Mouse (Mus musculus) C2C12 (cell line): ENCODE data around the gene Dnajb7. TPM values are rescaled to one million over a fixed set of nuclear protein-coding genes. Genes with fewer than 3 reads are reported as not detected.
"Not testable (repeated sequence)": the region's sequence is repeated elsewhere in the genome, so short reads cannot be mapped to it uniquely, and the experiment has no call there.

Source experiments
- H3K27me3 ChIP-seq: one replicate; pipeline ENCODE4 v1.6.1; 2011; ENCODE audit not compliant: control insufficient read depth, insufficient read depth, insufficient read length
- H3K36me3 ChIP-seq: one replicate; pipeline ENCODE4 v1.6.1; 2011; ENCODE audit not compliant: control insufficient read depth, insufficient read depth
- H3K4me3 ChIP-seq: one replicate; pipeline ENCODE4 v1.5.1; 2011; ENCODE audit warnings: mild to moderate bottlenecking, control low read depth; ENCODE audit not compliant: poor library complexity, insufficient read depth, severe bottlenecking
- H3K79me2 ChIP-seq: one replicate; pipeline ENCODE4 v1.6.1; 2011; ENCODE audit not compliant: control insufficient read depth, insufficient read depth
- H3K79me3 ChIP-seq: one replicate; pipeline ENCODE4 v1.6.1; 2011; ENCODE audit warnings: low read depth, control low read depth
- H3ac ChIP-seq: one replicate; pipeline ENCODE3; 2011; ENCODE audit warnings: low read depth; ENCODE audit not compliant: control insufficient read depth, insufficient read length
- CEBPB ChIP-seq: IDR thresholded peaks from one replicate; pipeline ENCODE4 v1.6.1; 2011; ENCODE audit warnings: low read depth, mild to moderate bottlenecking, control low read depth, moderate library complexity
- CTCF ChIP-seq: IDR thresholded peaks from one replicate; pipeline ENCODE4 v1.5.1; 2011; ENCODE audit not compliant: control insufficient read depth, insufficient read depth, insufficient read length
- FOSL1 ChIP-seq: IDR thresholded peaks from one replicate; pipeline ENCODE4 v1.8.0; 2011; ENCODE audit warnings: mild to moderate bottlenecking, low read length; ENCODE audit not compliant: poor library complexity, insufficient read depth, severe bottlenecking
- MAX ChIP-seq: IDR thresholded peaks from one replicate; pipeline ENCODE4 v1.6.1; 2011; ENCODE audit warnings: mild to moderate bottlenecking, control low read depth
- MYOD1 ChIP-seq: IDR thresholded peaks from one replicate; pipeline ENCODE4 v1.6.1; 2011; ENCODE audit warnings: low read depth; ENCODE audit not compliant: control insufficient read depth, insufficient read length
- MYOG ChIP-seq: IDR thresholded peaks from one replicate; pipeline ENCODE4 v1.6.1; 2011; ENCODE audit not compliant: control insufficient read depth, insufficient read length; ENCODE audit errors: extremely low read depth
- USF1 ChIP-seq: IDR thresholded peaks from one replicate; pipeline ENCODE4 v1.6.1; 2011; ENCODE audit warnings: low read depth, mild to moderate bottlenecking, control low read depth, moderate library complexity
- polyA plus RNA-seq: library from polyadenylated mRNA; unstranded; fragments of >200 nt; fragmentation: generic; extraction: Trizol; gene quantifications from one replicate; pipeline ENCODE4 v1.2.1, GENCODE M21; 2012; ENCODE audit warnings: missing spikeins

The Dnajb7 gene
- polyA plus RNA-seq, 1 experiment = 0.09 TPM

- no peaks in the 10 kb centered on the region for H3K79me3 ChIP-seq
- no peak overlapping the region for H3K4me3 ChIP-seq
- H3K27me3 ChIP-seq = no peaks in the 10 kb centered on the region
- no peak overlapping the region for H3ac ChIP-seq
- peaks cover 27% of the 10 kb centered on the region for H3K36me3 ChIP-seq
- TF ChIP-seq MYOD1 (no peak), FOSL1 (no peak), MAX (no peak), CTCF (no peak), USF1 (no peak), CEBPB (no peak)
- no peaks in the 10 kb centered on the region for H3K79me2 ChIP-seq
Observed at GRCm38 (mm10) chr15:81425311-81425710, 17.2 kb upstream of the Dnajb7 start.

GRCm38 (mm10) chr15:81422156-81422681 is 14.1 kb upstream of the Dnajb7 start:
- Histone ChIP-seq H3K4me3 (no peak overlapping the region), H3ac (no peak overlapping the region), H3K27me3 (no peaks in the 10 kb centered on the region), H3K79me2 (no peaks in the 10 kb centered on the region), H3K79me3 (no peaks in the 10 kb centered on the region), H3K36me3 (peaks cover 32% of the 10 kb centered on the region)
- TF ChIP-seq CEBPB (no peak), MAX (no peak), USF1 (no peak), CTCF (no peak), MYOG (no peak), FOSL1 (no peak), MYOD1 (no peak)

- H3K27me3 ChIP-seq = no peaks in the 10 kb centered on the region
- no peak overlapping the region for H3ac ChIP-seq
- peaks cover 33% of the 10 kb centered on the region for H3K36me3 ChIP-seq
- H3K79me2 ChIP-seq = no peaks in the 10 kb centered on the region
- no peaks in the 10 kb centered on the region for H3K79me3 ChIP-seq
- no peak overlapping the region for H3K4me3 ChIP-seq
- TF ChIP-seq USF1 (no peak), MAX (no peak), MYOD1 (no peak), CEBPB (no peak), CTCF (no peak), MYOG (no peak), FOSL1 (no peak)
Observed at GRCm38 (mm10) chr15:81421454-81421853, 13.4 kb upstream of the Dnajb7 start.

- TF ChIP-seq CEBPB (no peak), MYOD1 (no peak), MYOG (no peak), MAX (no peak), FOSL1 (no peak), CTCF (no peak), USF1 (no peak)
- no peaks in the 10 kb centered on the region for H3K79me3 ChIP-seq
- H3K27me3 ChIP-seq = no peaks in the 10 kb centered on the region
- no peaks in the 10 kb centered on the region for H3K79me2 ChIP-seq
- peaks cover 58% of the 10 kb centered on the region for H3K36me3 ChIP-seq
- no peak overlapping the region for H3K4me3 ChIP-seq
- H3ac ChIP-seq = no peak overlapping the region
Observed at GRCm38 (mm10) chr15:81418065-81418464, 10.0 kb upstream of the Dnajb7 start.

- H3K4me3 ChIP-seq, H3K79me3 ChIP-seq, H3K27me3 ChIP-seq, H3ac ChIP-seq, H3K79me2 ChIP-seq: not testable (repeated sequence)
- peaks cover 58% of the 10 kb centered on the region for H3K36me3 ChIP-seq
Observed at GRCm38 (mm10) chr15:81416763-81417310, 8.7 kb upstream of the Dnajb7 start.

GRCm38 (mm10) chr15:81405008-81405407 is 3.1 kb downstream of the Dnajb7 start:
- TF ChIP-seq CEBPB = no peak
- no peak for TF ChIP-seq USF1
- TF ChIP-seq CTCF = no peak
- no peak for TF ChIP-seq MYOG
- TF ChIP-seq FOSL1 = no peak
- TF ChIP-seq MYOD1 = no peak
- no peak for TF ChIP-seq MAX
- Histone ChIP-seq H3K79me2 (peaks cover 85% of the 10 kb centered on the region), H3K4me3 (no peak overlapping the region), H3K27me3 (no peaks in the 10 kb centered on the region), H3K79me3 (peaks cover 33% of the 10 kb centered on the region), H3K36me3 (peaks cover 5% of the 10 kb centered on the region), H3ac (no peak overlapping the region)
